Mouse (Mus musculus): ENCODE results near the gene Ehmt1.

Gene Ehmt1

GRCm38 (mm10) chr2:24912589-24912988 is 6.8 kb downstream of the Ehmt1 start:
- no peak for DNase-seq (ENCODE audit: extremely low read depth, low read depth, low spot score)

- no peak for DNase-seq (ENCODE audit: extremely low read depth, low read depth, low spot score)
These were observed 7.2 kb downstream of the Ehmt1 start for GRCm38 (mm10) chr2:24912189-24912588.

GRCm38 (mm10) chr2:24910481-24910880 is 8.9 kb downstream of the Ehmt1 start:
- no peak for DNase-seq (ENCODE audit: extremely low read depth, low read depth, low spot score)

- no peak for DNase-seq (ENCODE audit: extremely low read depth, low read depth, low spot score)
These were observed 13.7 kb downstream of the Ehmt1 start for GRCm38 (mm10) chr2:24905653-24906155.

- DNase-seq (ENCODE audit: extremely low read depth, low read depth, low spot score), result no peak
These were observed 14.4 kb downstream of the Ehmt1 start for GRCm38 (mm10) chr2:24904823-24905652.

GRCm38 (mm10) chr2:24902999-24903398 is 16.4 kb downstream of the Ehmt1 start:
- no peak for DNase-seq (ENCODE audit: extremely low read depth, low read depth, low spot score)

- DNase-seq (ENCODE audit: extremely low read depth, low read depth, low spot score), result no peak
These were observed 18.4 kb downstream of the Ehmt1 start for GRCm38 (mm10) chr2:24901055-24901454.

GRCm38 (mm10) chr2:24899292-24899691 is 20.1 kb downstream of the Ehmt1 start:
- no peak for DNase-seq (ENCODE audit: extremely low read depth, low read depth, low spot score)

GRCm38 (mm10) chr2:24896761-24897160 is 22.7 kb downstream of the Ehmt1 start:
- DNase-seq (ENCODE audit: extremely low read depth, low read depth, low spot score), result no peak

GRCm38 (mm10) chr2:24894211-24894610 is 25.2 kb downstream of the Ehmt1 start:
- no peak for DNase-seq (ENCODE audit: extremely low read depth, low read depth, low spot score)

GRCm38 (mm10) chr2:24892318-24892717 is 27.1 kb downstream of the Ehmt1 start:
- no peak for DNase-seq (ENCODE audit: extremely low read depth, low read depth, low spot score)

GRCm38 (mm10) chr2:24890541-24891447 is 28.6 kb downstream of the Ehmt1 start:
- no peak for DNase-seq (ENCODE audit: extremely low read depth, low read depth, low spot score)

- DNase-seq (ENCODE audit: extremely low read depth, low read depth, low spot score), result no peak
These were observed 30.5 kb downstream of the Ehmt1 start for GRCm38 (mm10) chr2:24888895-24889294.

GRCm38 (mm10) chr2:24880686-24881085 is 38.7 kb downstream of the Ehmt1 start:
- no peak for DNase-seq (ENCODE audit: extremely low read depth, low read depth, low spot score)

- DNase-seq (ENCODE audit: extremely low read depth, low read depth, low spot score), result no peak
These were observed 48.5 kb downstream of the Ehmt1 start for GRCm38 (mm10) chr2:24870952-24871351.

- DNase-seq (ENCODE audit: extremely low read depth, low read depth, low spot score), result no peak
These were observed 56.4 kb downstream of the Ehmt1 start for GRCm38 (mm10) chr2:24863010-24863409.

GRCm38 (mm10) chr2:24852408-24852807 is 67.0 kb downstream of the Ehmt1 start:
- no peak for DNase-seq (ENCODE audit: extremely low read depth, low read depth, low spot score)

- DNase-seq (ENCODE audit: extremely low read depth, low read depth, low spot score), result no peak
These were observed 72.9 kb downstream of the Ehmt1 start for GRCm38 (mm10) chr2:24846557-24846956.

- no peak for DNase-seq (ENCODE audit: extremely low read depth, low read depth, low spot score)
These were observed 74.2 kb downstream of the Ehmt1 start for GRCm38 (mm10) chr2:24845256-24845655.

GRCm38 (mm10) chr2:24830614-24831013 is 88.8 kb downstream of the Ehmt1 start:
- DNase-seq (ENCODE audit: extremely low read depth, low read depth, low spot score), result no peak

- DNase-seq (ENCODE audit: extremely low read depth, low read depth, low spot score), result no peak
These were observed 109.7 kb downstream of the Ehmt1 start for GRCm38 (mm10) chr2:24809746-24810145.

GRCm38 (mm10) chr2:24807691-24808090 is 111.7 kb downstream of the Ehmt1 start:
- DNase-seq (ENCODE audit: extremely low read depth, low read depth, low spot score), result no peak

Data from fat pad, adult 2 months (tissue).